Mouse (Mus musculus): Measurements from ENCODE around the gene Bend4. TPM values are rescaled to one million over a fixed set of nuclear protein-coding genes. Genes with fewer than 3 reads are reported as not detected.

Bend4 gene
- polyA plus RNA-seq, 1 experiment, result 9.3 TPM

GRCm38 (mm10) chr5:67423963-67424362 is 4.1 kb downstream of the Bend4 start:
- TF ChIP-seq CTCF (IDR thresholded peaks at IDR 0.05; ENCODE audit: low read depth, low read length) (no peak), POLR2A (IDR thresholded peaks at IDR 0.05; ENCODE audit: borderline replicate concordance, low read depth, low read length) (no peak)
- Histone ChIP-seq H3K4me3 (ENCODE audit: insufficient read depth, low read length) (no peak overlapping the region), H3K4me1 (ENCODE audit: control insufficient read depth, insufficient read depth, low read length) (peaks cover 31% of the 10 kb centered on the region), H3K27ac (ENCODE audit: insufficient read depth, low read depth, low read length) (no peak overlapping the region)

DNA sequence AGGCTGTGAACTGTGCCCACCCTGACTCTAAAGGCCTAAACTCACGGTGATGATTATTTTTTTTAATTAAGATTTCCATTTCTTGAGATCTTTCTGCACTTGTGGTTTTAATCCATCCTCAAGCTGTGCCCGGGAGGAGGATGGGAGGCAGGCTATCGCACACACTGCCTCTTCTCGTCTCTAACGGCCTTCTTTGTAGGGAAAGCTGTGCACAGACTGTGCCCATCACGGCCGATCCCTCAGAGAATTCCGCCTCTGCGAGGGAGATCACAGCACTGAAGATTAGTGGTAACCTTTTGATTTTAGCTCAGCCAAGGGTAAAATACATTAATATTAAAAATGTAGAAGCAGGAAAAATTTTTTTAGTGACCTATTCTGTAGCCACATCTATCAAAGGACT is 4.8 kb downstream of the Bend4 start:
- Histone ChIP-seq H3K27ac (ENCODE audit: insufficient read depth, low read depth, low read length) (no peak overlapping the region), H3K4me1 (ENCODE audit: control insufficient read depth, insufficient read depth, low read length) (peaks cover 31% of the 10 kb centered on the region), H3K4me3 (ENCODE audit: insufficient read depth, low read length) (no peak overlapping the region)
- no peak for TF ChIP-seq POLR2A (IDR thresholded peaks at IDR 0.05; ENCODE audit: borderline replicate concordance, low read depth, low read length)
- TF ChIP-seq CTCF (IDR thresholded peaks at IDR 0.05; ENCODE audit: low read depth, low read length), result no peak

GRCm38 (mm10) chr5:67419407-67419806 is 8.7 kb downstream of the Bend4 start:
- no peak overlapping the region for H3K27ac ChIP-seq (ENCODE audit: insufficient read depth, low read depth, low read length)
- H3K4me3 ChIP-seq (ENCODE audit: insufficient read depth, low read length), result no peak overlapping the region
- peaks cover 16% of the 10 kb centered on the region for H3K4me1 ChIP-seq (ENCODE audit: control insufficient read depth, insufficient read depth, low read length)
- TF ChIP-seq CTCF (IDR thresholded peaks at IDR 0.05; ENCODE audit: low read depth, low read length), result no peak
- TF ChIP-seq POLR2A (IDR thresholded peaks at IDR 0.05; ENCODE audit: borderline replicate concordance, low read depth, low read length), result no peak

DNA sequence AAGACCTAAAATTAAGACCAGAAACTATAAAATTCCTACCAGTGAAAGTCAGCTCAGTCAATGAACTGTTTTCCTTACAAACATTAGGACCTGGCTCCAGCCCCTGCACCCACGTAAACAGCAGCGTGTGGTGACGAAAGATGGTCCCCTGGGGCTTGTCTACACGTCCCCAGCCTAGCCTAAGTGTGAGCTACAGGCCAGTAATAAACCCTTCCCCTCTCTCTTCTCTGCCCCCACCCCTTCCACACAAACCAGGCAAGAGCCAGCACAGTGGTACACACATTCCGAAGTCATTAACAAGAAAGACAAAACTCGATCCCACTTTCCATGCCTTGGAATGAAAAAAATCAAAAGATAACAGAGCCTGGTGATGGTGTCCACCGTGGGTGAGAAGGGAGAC is 16.6 kb downstream of the Bend4 start:
- H3K27ac ChIP-seq (ENCODE audit: insufficient read depth, low read depth, low read length), result no peak overlapping the region
- no peak for TF ChIP-seq CTCF (IDR thresholded peaks at IDR 0.05; ENCODE audit: low read depth, low read length)
- no peak for TF ChIP-seq POLR2A (IDR thresholded peaks at IDR 0.05; ENCODE audit: borderline replicate concordance, low read depth, low read length)
- H3K4me1 ChIP-seq (ENCODE audit: control insufficient read depth, insufficient read depth, low read length), result peaks cover 12% of the 10 kb centered on the region
- no peak overlapping the region for H3K4me3 ChIP-seq (ENCODE audit: insufficient read depth, low read length)

- Histone ChIP-seq H3K4me3 (ENCODE audit: insufficient read depth, low read length) (no peak overlapping the region), H3K27ac (ENCODE audit: insufficient read depth, low read depth, low read length) (no peak overlapping the region), H3K4me1 (ENCODE audit: control insufficient read depth, insufficient read depth, low read length) (peaks cover 12% of the 10 kb centered on the region)
- TF ChIP-seq CTCF (IDR thresholded peaks at IDR 0.05; ENCODE audit: low read depth, low read length) (no peak), POLR2A (IDR thresholded peaks at IDR 0.05; ENCODE audit: borderline replicate concordance, low read depth, low read length) (no peak)
These were observed 17.7 kb downstream of the Bend4 start for GRCm38 (mm10) chr5:67410426-67410825.

DNA sequence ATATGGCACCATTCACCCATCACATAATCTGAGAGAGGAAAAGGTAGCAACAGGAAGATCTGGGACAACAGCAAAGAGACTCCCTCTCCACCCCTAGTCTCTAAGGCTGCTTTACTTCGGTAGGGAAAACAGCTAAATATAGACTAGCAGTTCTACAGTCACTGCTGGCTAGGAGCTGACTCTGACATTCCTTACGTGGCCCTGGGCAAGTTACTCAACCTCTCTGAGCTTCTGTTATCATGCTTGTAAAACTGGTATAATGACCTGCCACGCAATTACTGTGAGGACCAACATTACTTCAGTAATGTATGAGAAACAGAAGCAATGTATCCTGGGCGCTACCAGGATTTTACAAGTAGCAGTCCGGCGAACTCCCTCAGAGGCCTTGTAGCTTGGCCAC is 19.7 kb downstream of the Bend4 start:
- Histone ChIP-seq H3K27ac (ENCODE audit: insufficient read depth, low read depth, low read length) (no peak overlapping the region), H3K4me3 (ENCODE audit: insufficient read depth, low read length) (no peak overlapping the region), H3K4me1 (ENCODE audit: control insufficient read depth, insufficient read depth, low read length) (peaks cover 24% of the 10 kb centered on the region)
- TF ChIP-seq POLR2A (IDR thresholded peaks at IDR 0.05; ENCODE audit: borderline replicate concordance, low read depth, low read length) (no peak), CTCF (IDR thresholded peaks at IDR 0.05; ENCODE audit: low read depth, low read length) (no peak)

GRCm38 (mm10) chr5:67404919-67405318 is 23.2 kb downstream of the Bend4 start:
- TF ChIP-seq CTCF (IDR thresholded peaks at IDR 0.05; ENCODE audit: low read depth, low read length), result no peak
- no peak overlapping the region for H3K4me3 ChIP-seq (ENCODE audit: insufficient read depth, low read length)
- H3K4me1 ChIP-seq (ENCODE audit: control insufficient read depth, insufficient read depth, low read length), result peaks cover 21% of the 10 kb centered on the region
- H3K27ac ChIP-seq (ENCODE audit: insufficient read depth, low read depth, low read length), result no peak overlapping the region

GRCm38 (mm10) chr5:67404380-67404779 is 23.7 kb downstream of the Bend4 start:
- Histone ChIP-seq H3K4me1 (ENCODE audit: control insufficient read depth, insufficient read depth, low read length) (peaks cover 21% of the 10 kb centered on the region), H3K4me3 (ENCODE audit: insufficient read depth, low read length) (no peak overlapping the region), H3K27ac (ENCODE audit: insufficient read depth, low read depth, low read length) (no peak overlapping the region)
- no peak for TF ChIP-seq POLR2A (IDR thresholded peaks at IDR 0.05; ENCODE audit: borderline replicate concordance, low read depth, low read length)
- TF ChIP-seq CTCF (IDR thresholded peaks at IDR 0.05; ENCODE audit: low read depth, low read length), result no peak

DNA sequence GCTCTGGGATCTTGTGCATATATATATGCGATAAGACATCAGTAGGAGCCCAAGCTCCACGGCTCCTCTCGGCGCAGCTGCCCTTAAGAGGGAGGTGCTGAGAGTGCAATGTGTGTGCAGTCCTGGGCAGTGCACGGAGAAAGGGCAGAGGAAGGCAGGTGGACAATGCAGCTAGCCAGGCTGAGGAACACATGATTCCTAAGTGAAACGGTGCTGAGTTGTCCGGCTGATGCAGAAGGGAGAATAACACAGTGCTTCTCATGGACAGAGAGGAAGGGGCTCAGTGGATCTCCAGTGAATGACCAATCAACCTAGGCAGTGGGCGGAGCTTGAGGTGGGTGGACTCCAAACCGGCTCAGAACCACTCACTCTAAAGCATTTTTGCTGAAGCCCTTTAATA is 26.5 kb downstream of the Bend4 start:
- no peak overlapping the region for H3K4me3 ChIP-seq (ENCODE audit: insufficient read depth, low read length)
- TF ChIP-seq POLR2A (IDR thresholded peaks at IDR 0.05; ENCODE audit: borderline replicate concordance, low read depth, low read length) (no peak), CTCF (IDR thresholded peaks at IDR 0.05; ENCODE audit: low read depth, low read length) (no peak)
- peaks cover 12% of the 10 kb centered on the region for H3K4me1 ChIP-seq (ENCODE audit: control insufficient read depth, insufficient read depth, low read length)
- H3K27ac ChIP-seq (ENCODE audit: insufficient read depth, low read depth, low read length), result no peak overlapping the region

- H3K4me3 ChIP-seq (ENCODE audit: insufficient read depth, low read length), result no peak overlapping the region
- TF ChIP-seq POLR2A (IDR thresholded peaks at IDR 0.05; ENCODE audit: borderline replicate concordance, low read depth, low read length) (no peak), CTCF (IDR thresholded peaks at IDR 0.05; ENCODE audit: low read depth, low read length) (no peak)
- no peak overlapping the region for H3K27ac ChIP-seq (ENCODE audit: insufficient read depth, low read depth, low read length)
- H3K4me1 ChIP-seq (ENCODE audit: control insufficient read depth, insufficient read depth, low read length), result peaks cover 17% of the 10 kb centered on the region
These were observed 27.3 kb downstream of the Bend4 start for GRCm38 (mm10) chr5:67400608-67401480.

Measured in bone marrow macrophage, adult 2 months (primary cell).